Mouse (Mus musculus): ENCODE results near the gene Tmem79.

DNA sequence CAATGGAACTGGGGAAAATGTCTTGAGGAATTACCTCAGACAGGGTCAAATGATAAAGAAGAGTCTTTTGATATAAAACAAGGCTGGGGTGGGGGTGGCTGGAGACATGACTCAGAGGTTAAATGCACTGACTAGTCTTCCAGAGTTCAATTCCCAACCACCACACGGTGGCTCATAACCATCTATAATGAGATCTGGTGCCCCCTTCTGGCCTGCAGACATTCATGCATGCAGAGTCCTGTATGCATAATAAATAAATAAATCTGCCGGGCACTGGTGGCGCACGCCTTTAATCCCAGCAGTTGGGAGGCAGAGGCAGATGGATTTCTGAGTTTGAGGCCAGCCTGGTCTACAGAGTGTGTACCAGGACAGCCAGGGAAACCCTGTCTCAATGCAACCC lies 44.0 kb downstream of the Tmem79 start:
- TF ChIP-seq CTCF (conservative IDR thresholded peaks at IDR 0.05; ENCODE audit: low read length) (peak; percentile 53), NANOG (IDR thresholded peaks at IDR 0.05; ENCODE audit: borderline replicate concordance, low read length) (no peak)
